Mouse (Mus musculus) liver, embryonic 14.5 days (tissue): ENCODE measurements around the gene Serpine2.

Source experiments
- CTCF ChIP-seq: IDR thresholded peaks from 2 replicates; pipeline ENCODE4 v1.5.1; 2016; ENCODE audit warnings: antibody characterized with exemption, low read depth, control low read depth
- EP300 ChIP-seq: IDR thresholded peaks from 2 replicates; pipeline ENCODE4 v1.6.1; 2016; ENCODE audit warnings: antibody characterized with exemption, low read depth

GRCm38 (mm10) chr1:79768231-79768630 is 92.7 kb downstream of the Serpine2 start:
- TF ChIP-seq CTCF (no peak), EP300 (no peak)
